Mouse (Mus musculus) forebrain, embryonic 12.5 days (tissue): ENCODE results near the gene 9030025P20Rik. TPM values are rescaled to one million over a fixed set of nuclear protein-coding genes. Genes with fewer than 3 reads are reported as not detected.
"Not testable (repeated sequence)": the region's sequence is repeated elsewhere in the genome, so short reads cannot be mapped to it uniquely, and the experiment has no call there.

Experiments
- ATAC-seq: fragments of 200-750 bp; cut with Nextera tagmentation; 2 replicates; pipeline ENCODE4 v1.8.0; 2017; ENCODE audit warnings: moderate TSS enrichment; ENCODE audit not compliant: low FRiP score
- H3K27ac ChIP-seq: fragments of 300-500 bp; sonication (generic); 2 replicates; pipeline ENCODE4 v1.5.1; 2016; ENCODE audit warnings: mild to moderate bottlenecking
- H3K27me3 ChIP-seq: fragments of 300-500 bp; sonication (generic); 2 replicates; pipeline ENCODE4 v1.6.1; 2016; ENCODE audit warnings: mild to moderate bottlenecking
- H3K36me3 ChIP-seq: fragments of 300-500 bp; sonication (generic); replicated peaks from 2 replicates; pipeline ENCODE4 v1.6.1; 2016; ENCODE audit warnings: mild to moderate bottlenecking
- H3K4me1 ChIP-seq: fragments of 300-500 bp; sonication (generic); 2 replicates; pipeline ENCODE4 v1.6.1; 2016
- H3K4me2 ChIP-seq: fragments of 300-500 bp; sonication (generic); 2 replicates; pipeline ENCODE4 v1.6.1; 2016; ENCODE audit warnings: mild to moderate bottlenecking, moderate library complexity
- H3K4me3 ChIP-seq: fragments of 300-500 bp; sonication (generic); replicated peaks from 2 replicates; pipeline ENCODE4 v1.5.1; 2016; ENCODE audit warnings: mild to moderate bottlenecking
- H3K9ac ChIP-seq: fragments of 300-500 bp; sonication (generic); 2 replicates; pipeline ENCODE4 v1.6.1; 2016; ENCODE audit warnings: mild to moderate bottlenecking
- H3K9me3 ChIP-seq: fragments of 300-500 bp; sonication (generic); 2 replicates; pipeline ENCODE4 v1.6.1; 2016
- WGBS: fragments of 180-500 bp; shearing (Covaris S2); methylation state at CpG from one replicate; pipeline ENCODE4 v1.1.7; 2016; 5-methylcytosine and 5-hydroxymethylcytosine counted together
- polyA plus RNA-seq: library from polyadenylated mRNA; unstranded; fragments of >200 nt; fragmentation: Nextera tagmentation; extraction: Ambion mirVana; gene quantifications from 2 replicates; pipeline ENCODE4 v1.2.1, GENCODE M21; 2016

9030025P20Rik gene
- polyA plus RNA-seq, 1 experiment from 2014 or later: 15.0 TPM

GRCm38 (mm10) chr17:14953452-14953851 is 24.8 kb upstream of the 9030025P20Rik start:
- Histone ChIP-seq H3K9me3 (no peaks in the 10 kb centered on the region), H3K27ac (no peak overlapping the region), H3K9ac (no peak overlapping the region), H3K4me2 (no peak overlapping the region), H3K4me1 (no peaks in the 10 kb centered on the region), H3K4me3 (no peak overlapping the region), H3K27me3 (no peaks in the 10 kb centered on the region), H3K36me3 (peaks cover 41% of the 10 kb centered on the region)
- WGBS: 94% methylated on average over 8 of the region's 8 CpGs
- ATAC-seq: no peak

GRCm38 (mm10) chr17:14958686-14959327 is 19.5 kb upstream of the 9030025P20Rik start:
- 92% methylated on average over 5 of the region's 5 CpGs for WGBS
- Histone ChIP-seq H3K4me2 (no peak overlapping the region), H3K9ac (no peak overlapping the region), H3K27ac (no peak overlapping the region), H3K4me3 (no peak overlapping the region), H3K36me3 (peaks cover 13% of the 10 kb centered on the region), H3K4me1 (peaks cover 7% of the 10 kb centered on the region), H3K9me3 (no peaks in the 10 kb centered on the region), H3K27me3 (no peaks in the 10 kb centered on the region)
- no peak for ATAC-seq

GRCm38 (mm10) chr17:14959979-14960378 is 18.3 kb upstream of the 9030025P20Rik start:
- Histone ChIP-seq H3K36me3 (peaks cover 3% of the 10 kb centered on the region; the same call in 1 of the 2 replicates), H3K4me3 (peak overlapping the region; percentile 29), H3K9ac (peak overlapping the region; percentile 36; the same call in 1 of the 2 replicates), H3K9me3 (no peaks in the 10 kb centered on the region), H3K27me3 (no peaks in the 10 kb centered on the region), H3K27ac (no peak overlapping the region), H3K4me2 (peak overlapping the region; percentile 50), H3K4me1 (peaks cover 7% of the 10 kb centered on the region)
- 35% methylated on average over 3 of the region's 3 CpGs for WGBS
- no peak for ATAC-seq

DNA sequence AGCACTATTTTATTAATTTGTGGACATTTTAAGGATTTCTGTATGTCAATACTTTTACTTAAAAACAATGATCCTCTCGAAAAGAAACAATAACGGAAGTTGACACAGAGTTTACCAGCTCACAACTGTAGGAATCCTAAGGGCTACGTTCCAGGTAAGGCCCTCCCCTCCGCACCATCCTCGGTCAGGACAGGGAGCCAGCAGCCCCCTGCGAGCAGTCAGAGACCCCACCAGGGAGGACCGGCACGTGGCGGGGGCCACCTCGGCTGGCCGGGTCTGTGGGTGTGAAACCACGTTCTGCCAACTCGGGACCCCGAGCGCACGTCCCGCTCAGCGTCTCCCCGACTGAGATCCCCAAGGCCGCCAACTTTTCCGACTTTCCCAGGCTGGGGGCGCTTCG is 17.7 kb upstream of the 9030025P20Rik start:
- ATAC-seq: peak; percentile 10
- H3K9me3 ChIP-seq: no peaks in the 10 kb centered on the region
- H3K4me2 ChIP-seq: peak overlapping the region; percentile 93
- H3K9ac ChIP-seq: peak overlapping the region; percentile 77
- under 1% methylated on average over 23 of the region's 23 CpGs for WGBS
- H3K27me3 ChIP-seq: no peaks in the 10 kb centered on the region
- H3K36me3 ChIP-seq: peaks cover 3% of the 10 kb centered on the region; the same call in 1 of the 2 replicates
- peak overlapping the region; percentile 79 for H3K4me3 ChIP-seq
- H3K4me1 ChIP-seq: peaks cover 7% of the 10 kb centered on the region
- H3K27ac ChIP-seq: no peak overlapping the region

DNA sequence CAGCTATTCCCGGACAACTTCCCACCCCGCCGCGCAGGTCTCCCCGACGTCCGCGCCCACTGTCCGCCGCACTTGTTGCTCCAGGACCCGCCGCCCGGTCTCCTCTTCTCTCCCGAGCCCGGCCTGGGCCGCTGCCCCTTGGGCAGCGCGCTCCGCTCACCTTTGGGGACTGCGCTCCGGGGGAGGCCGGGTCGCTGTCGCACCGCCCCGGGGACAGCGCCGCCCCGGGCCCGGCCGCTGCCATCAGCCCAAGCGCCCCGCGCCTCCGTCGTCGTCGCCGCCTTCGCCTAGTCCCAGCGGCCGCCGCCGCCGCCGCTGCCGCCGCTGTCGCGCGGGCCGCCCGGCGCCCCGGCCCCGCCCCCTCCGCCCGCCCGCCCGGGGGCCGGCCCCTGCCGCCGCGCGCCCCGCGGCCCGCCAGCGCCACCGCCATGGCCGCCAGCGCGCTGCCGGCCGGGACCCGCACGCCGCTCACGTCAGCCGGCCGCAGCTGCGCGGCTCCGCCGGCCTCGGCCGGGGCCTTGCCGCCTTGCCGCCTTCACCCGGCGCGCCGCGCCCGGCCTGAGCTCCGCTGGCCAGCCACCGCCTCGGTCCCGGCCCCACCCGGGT is 17.2 kb upstream of the 9030025P20Rik start, which contains the start of gene Phf10:
Phf10 (minus strand) TSS at position 323 of the 606 bp plus-strand sequence.
- WGBS: under 1% methylated on average over 40 of the region's 100 CpGs
- H3K4me2 ChIP-seq: peak within 1 kb of the TSS; percentile 93
- H3K27me3 ChIP-seq, H3K4me1 ChIP-seq, H3K36me3 ChIP-seq, H3K9me3 ChIP-seq: not testable (repeated sequence)
- peak; percentile 83 for ATAC-seq
- peak within 1 kb of the TSS; percentile 77 for H3K9ac ChIP-seq
- H3K4me3 ChIP-seq: peak within 1 kb of the TSS; percentile 79
- peak within 1 kb of the TSS; percentile 69 for H3K27ac ChIP-seq

- not testable (repeated sequence) for H3K9me3 ChIP-seq, H3K4me2 ChIP-seq, H3K27ac ChIP-seq, H3K36me3 ChIP-seq, H3K4me1 ChIP-seq, H3K27me3 ChIP-seq, H3K9ac ChIP-seq, H3K4me3 ChIP-seq
- peak; percentile 96 for ATAC-seq
- no CpG with 5 or more reads among the region's 44 CpGs for WGBS
Measured at GRCm38 (mm10) chr17:14961557-14962154, 16.6 kb upstream of the 9030025P20Rik start.

GRCm38 (mm10) chr17:14968373-14968913 is 9.8 kb upstream of the 9030025P20Rik start:
- H3K4me1 ChIP-seq, H3K9ac ChIP-seq, H3K36me3 ChIP-seq, H3K9me3 ChIP-seq, H3K4me2 ChIP-seq, H3K27me3 ChIP-seq, H3K4me3 ChIP-seq, H3K27ac ChIP-seq, ATAC-seq: not testable (repeated sequence)
- WGBS: no CpG with 5 or more reads among the region's 6 CpGs

- H3K9me3 ChIP-seq, H3K27me3 ChIP-seq, H3K4me2 ChIP-seq, H3K9ac ChIP-seq, H3K4me1 ChIP-seq, H3K27ac ChIP-seq, H3K36me3 ChIP-seq: not testable (repeated sequence)
- H3K4me3 ChIP-seq: 0 out of 2 replicates have a peak overlapping the region, but pooled peaks have one; percentile 19
- peak; percentile 20; the same call in 1 of the 2 replicates for ATAC-seq
- WGBS: under 1% methylated on average over 4 of the region's 7 CpGs
Measured at GRCm38 (mm10) chr17:14977718-14978361, 428 bp upstream of the 9030025P20Rik start.

DNA sequence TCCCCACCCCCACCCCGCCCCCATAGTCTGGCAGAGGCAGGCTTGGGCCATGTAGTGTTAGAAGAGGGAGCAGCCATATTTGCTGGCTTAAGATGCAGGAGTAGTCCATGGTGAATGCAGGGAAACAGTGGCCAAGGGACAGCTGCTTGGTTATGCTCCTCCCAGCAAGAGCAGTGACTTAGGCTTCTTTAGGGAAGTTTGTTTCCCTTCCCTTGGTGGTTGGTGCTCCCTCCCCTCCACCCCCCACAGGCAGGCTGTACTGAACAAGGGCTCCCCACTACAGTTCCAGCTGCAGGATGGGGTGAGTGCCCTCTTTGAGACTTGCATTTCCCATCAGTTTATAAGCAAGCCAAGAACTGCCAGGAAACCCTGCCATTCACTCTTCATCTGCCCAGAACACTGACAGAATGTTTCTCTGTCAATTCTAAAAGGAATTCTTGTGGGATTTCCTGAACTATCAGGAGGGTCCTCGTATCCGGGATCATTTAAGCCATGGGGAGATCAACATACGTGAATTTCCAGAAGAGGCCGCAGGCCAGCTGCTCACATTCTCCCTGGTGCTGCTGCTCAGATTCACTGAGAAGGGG is 11.9 kb downstream of the 9030025P20Rik start:
- not testable (repeated sequence) for ATAC-seq, H3K4me1 ChIP-seq, H3K4me2 ChIP-seq, H3K9ac ChIP-seq, H3K9me3 ChIP-seq, H3K36me3 ChIP-seq, H3K27me3 ChIP-seq, H3K4me3 ChIP-seq, H3K27ac ChIP-seq
- 86% methylated on average over 4 of the region's 5 CpGs for WGBS

DNA sequence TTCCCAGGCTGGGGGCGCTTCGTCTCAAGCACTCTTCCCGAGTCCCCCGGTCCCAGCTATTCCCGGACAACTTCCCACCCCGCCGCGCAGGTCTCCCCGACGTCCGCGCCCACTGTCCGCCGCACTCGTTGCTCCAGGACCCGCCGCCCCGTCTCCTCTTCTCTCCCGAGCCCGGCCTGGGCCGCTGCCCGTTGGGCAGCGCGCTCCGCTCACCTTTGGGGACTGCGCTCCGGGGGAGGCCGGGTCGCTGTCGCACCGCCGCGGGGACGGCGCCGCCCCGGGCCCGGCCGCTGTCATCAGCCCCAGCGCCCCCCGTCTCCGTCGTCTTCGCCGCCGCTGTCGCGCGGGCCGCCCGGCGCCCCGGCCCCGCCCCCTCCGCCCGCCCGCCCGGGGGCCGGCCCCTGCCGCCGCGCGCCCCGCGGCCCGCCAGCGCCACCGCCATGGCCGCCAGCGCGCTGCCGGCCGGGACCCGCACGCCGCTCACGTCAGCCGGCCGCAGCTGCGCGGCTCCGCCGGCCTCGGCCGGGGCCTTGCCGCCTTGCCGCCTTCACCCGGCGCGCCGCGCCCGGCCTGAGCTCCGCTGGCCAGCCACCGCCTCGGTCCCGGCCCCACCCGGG is 14.4 kb downstream of the 9030025P20Rik start:
- H3K9me3 ChIP-seq, H3K27me3 ChIP-seq: not testable (repeated sequence)
- ATAC-seq: peak; percentile 79

GRCm38 (mm10) chr17:14993139-14993832 is 15.0 kb downstream of the 9030025P20Rik start:
- not testable (repeated sequence) for H3K9ac ChIP-seq, H3K27ac ChIP-seq, H3K4me3 ChIP-seq, H3K36me3 ChIP-seq, H3K4me1 ChIP-seq, H3K27me3 ChIP-seq, H3K9me3 ChIP-seq, H3K4me2 ChIP-seq
- WGBS: no CpG with 5 or more reads among the region's 47 CpGs
- peak; percentile 94 for ATAC-seq

More for the DNA sequence above, 14.4 kb downstream of the 9030025P20Rik start:
- not testable (repeated sequence) for H3K4me1 ChIP-seq, H3K27ac ChIP-seq, H3K9ac ChIP-seq, H3K4me3 ChIP-seq, H3K4me2 ChIP-seq, H3K36me3 ChIP-seq
- no CpG with 5 or more reads among the region's 98 CpGs for WGBS
